Mouse (Mus musculus) G1E (cell line): Measurements from ENCODE around the gene Olfr322. TPM values are rescaled to one million over a fixed set of nuclear protein-coding genes. Genes with fewer than 3 reads are reported as not detected.

Experiments used
- ATAC-seq: 2 replicates; pipeline ENCODE4 v1.8.0; 2016; ENCODE audit warnings: mild to moderate bottlenecking; ENCODE audit not compliant: insufficient number of reproducible peaks, poor library complexity, low FRiP score, severe bottlenecking; ENCODE audit errors: extremely low read depth
- DNase-seq: peaks from one replicate; pipeline ENCODE4 v3.0.0; 2012; ENCODE audit warnings: low spot score
- H3K27me3 ChIP-seq: 2 replicates; pipeline ENCODE4 v1.6.1; 2012; ENCODE audit warnings: mild to moderate bottlenecking, low read length, inconsistent platforms; ENCODE audit not compliant: insufficient read depth
- H3K36me3 ChIP-seq: replicated peaks from 2 replicates; pipeline ENCODE3; 2012; ENCODE audit warnings: mild to moderate bottlenecking, inconsistent platforms
- H3K4me1 ChIP-seq: 2 replicates; pipeline ENCODE4 v1.6.1; 2012; ENCODE audit warnings: low read depth, low read length, inconsistent platforms, mixed read lengths; ENCODE audit not compliant: insufficient read depth
- H3K4me3 ChIP-seq: 2 replicates; pipeline ENCODE4 v1.5.1; 2012; ENCODE audit warnings: low read depth, mild to moderate bottlenecking, inconsistent platforms, low read length, moderate library complexity, mixed read lengths
- H3K9me3 ChIP-seq: replicated peaks from 2 replicates; pipeline ENCODE4 v1.6.1; 2012; ENCODE audit warnings: inconsistent platforms
- CTCF ChIP-seq: IDR thresholded peaks from 2 replicates; pipeline ENCODE4 v1.5.1; 2012; ENCODE audit warnings: low read depth, low read length, inconsistent platforms, mixed read lengths
- GATA1 ChIP-seq: IDR thresholded peaks from 2 replicates; pipeline ENCODE4 v1.6.1; 2012; ENCODE audit warnings: borderline replicate concordance, low read length, inconsistent platforms, mixed read lengths
- GATA2 ChIP-seq: IDR thresholded peaks from 2 replicates; pipeline ENCODE4 v1.6.1; 2012; ENCODE audit warnings: low read depth, low read length, inconsistent platforms, borderline replicate concordance
- POLR2AphosphoS5 ChIP-seq: IDR thresholded peaks from 2 replicates; pipeline ENCODE4 v1.6.1; 2012; ENCODE audit warnings: low read depth, low read length, inconsistent platforms; ENCODE audit not compliant: insufficient replicate concordance
- TAL1 ChIP-seq: conservative IDR thresholded peaks from 2 replicates; pipeline ENCODE4 v1.6.1; 2012; ENCODE audit warnings: low read depth, low read length, inconsistent platforms, mixed read lengths
- polyA plus RNA-seq: library from polyadenylated mRNA; stranded (reverse); fragments of >175 nt; gene quantifications from 2 replicates; pipeline ENCODE4 v1.2.3, GENCODE M21; 2012
- total RNA-seq, 2 experiments: library from RNA; stranded (forward) in 1 of 2; stranded (reverse) in 1 of 2; fragments of 200-1000 nt in 1 of 2; fragments of >200 nt in 1 of 2; fragmentation: Nextera tagmentation in 1 of 2; gene quantifications; 2 replicates each; pipeline ENCODE4 v1.2.3; 2014 to 2017

Gene Olfr322
- total and polyA plus RNA-seq, 3 experiments, result 0.16 TPM; not detected in 2

GRCm38 (mm10) chr11:58641638-58642358 is 16.8 kb upstream of the Olfr322 start:
- Histone ChIP-seq H3K36me3 (no peaks in the 10 kb centered on the region), H3K4me3 (no peak overlapping the region), H3K27me3 (peaks cover 27% of the 10 kb centered on the region), H3K9me3 (no peaks in the 10 kb centered on the region), H3K4me1 (peaks cover 11% of the 10 kb centered on the region)
- DNase-seq, result no peak
- TF ChIP-seq GATA1 (no peak), TAL1 (no peak), POLR2AphosphoS5 (no peak)
- no peak for ATAC-seq

- Histone ChIP-seq H3K4me3 (no peak overlapping the region), H3K4me1 (peaks cover 11% of the 10 kb centered on the region), H3K9me3 (no peaks in the 10 kb centered on the region), H3K27me3 (peaks cover 25% of the 10 kb centered on the region), H3K36me3 (no peaks in the 10 kb centered on the region)
- peak; percentile 1; the same call in 1 of the 2 replicates for ATAC-seq
- DNase-seq, result peak; percentile 56
- TF ChIP-seq GATA1 (no peak), POLR2AphosphoS5 (no peak), TAL1 (no peak), CTCF (peak; percentile 73), GATA2 (no peak)
Measured at GRCm38 (mm10) chr11:58643350-58643749, 15.2 kb upstream of the Olfr322 start.

- Histone ChIP-seq H3K4me3 (no peak overlapping the region), H3K27me3 (peaks cover 7% of the 10 kb centered on the region; the same call in 1 of the 2 replicates), H3K36me3 (no peaks in the 10 kb centered on the region), H3K4me1 (no peaks in the 10 kb centered on the region), H3K9me3 (no peaks in the 10 kb centered on the region)
- DNase-seq (no peak), ATAC-seq (no peak)
- no peak for TF ChIP-seq GATA2
- TF ChIP-seq TAL1, result no peak
- no peak for TF ChIP-seq POLR2AphosphoS5
- TF ChIP-seq CTCF, result no peak
- no peak for TF ChIP-seq GATA1
Measured at GRCm38 (mm10) chr11:58655151-58655550, 3.4 kb upstream of the Olfr322 start.

- Histone ChIP-seq H3K9me3 (no peaks in the 10 kb centered on the region), H3K27me3 (no peaks in the 10 kb centered on the region), H3K4me3 (no peak overlapping the region), H3K4me1 (no peaks in the 10 kb centered on the region), H3K36me3 (no peaks in the 10 kb centered on the region)
- TF ChIP-seq CTCF, result no peak
- no peak for TF ChIP-seq GATA1
- TF ChIP-seq TAL1, result no peak
- TF ChIP-seq POLR2AphosphoS5, result no peak
- no peak for TF ChIP-seq GATA2
- DNase-seq (no peak), ATAC-seq (no peak)
Measured at GRCm38 (mm10) chr11:58669252-58669651, 10.7 kb downstream of the Olfr322 start.

- Histone ChIP-seq H3K4me1 (no peaks in the 10 kb centered on the region), H3K27me3 (no peaks in the 10 kb centered on the region), H3K4me3 (no peak overlapping the region), H3K36me3 (no peaks in the 10 kb centered on the region), H3K9me3 (no peaks in the 10 kb centered on the region)
- DNase-seq (no peak), ATAC-seq (no peak)
- no peak for TF ChIP-seq POLR2AphosphoS5
- no peak for TF ChIP-seq GATA2
- no peak for TF ChIP-seq CTCF
- TF ChIP-seq TAL1, result no peak
- no peak for TF ChIP-seq GATA1
Measured at GRCm38 (mm10) chr11:58671825-58672224, 13.2 kb downstream of the Olfr322 start.

- TF ChIP-seq GATA2 (no peak), CTCF (no peak), POLR2AphosphoS5 (no peak), GATA1 (no peak), TAL1 (no peak)
Measured at GRCm38 (mm10) chr11:58680799-58681198, 22.2 kb downstream of the Olfr322 start, which contains the start of gene Olfr320. Olfr320 (plus strand) TSS chr11:58681099.

GRCm38 (mm10) chr11:58698862-58699261 is 40.3 kb downstream of the Olfr322 start, which contains the start of gene Olfr319:
Olfr319 (plus strand) TSS chr11:58699162.
- no peak for ATAC-seq
- TF ChIP-seq GATA1 (no peak), TAL1 (no peak), POLR2AphosphoS5 (no peak), GATA2 (no peak), CTCF (no peak)
- no peak for DNase-seq
- Histone ChIP-seq H3K36me3 (no peaks in the 10 kb centered on the region), H3K4me1 (no peaks in the 10 kb centered on the region), H3K4me3 (no peak within 1 kb of the TSS), H3K9me3 (peaks cover 8% of the 10 kb centered on the region), H3K27me3 (no peaks in the 10 kb centered on the region)

More at GRCm38 (mm10) chr11:58680799-58681198, 22.2 kb downstream of the Olfr322 start, which contains the start of gene Olfr320:
- DNase-seq (no peak), ATAC-seq (no peak)
- no peaks in the 10 kb centered on the region for H3K36me3 ChIP-seq
- no peaks in the 10 kb centered on the region for H3K27me3 ChIP-seq
- H3K4me3 ChIP-seq, result no peak within 1 kb of the TSS
- no peaks in the 10 kb centered on the region for H3K9me3 ChIP-seq
- H3K4me1 ChIP-seq, result no peaks in the 10 kb centered on the region
